Mouse (Mus musculus): Measurements from ENCODE around the gene Slc24a4. TPM values are rescaled to one million over a fixed set of nuclear protein-coding genes. Genes with fewer than 3 reads are reported as not detected.

The Slc24a4 gene
- polyA plus RNA-seq, 1 experiment, result 17.6 TPM

DNA sequence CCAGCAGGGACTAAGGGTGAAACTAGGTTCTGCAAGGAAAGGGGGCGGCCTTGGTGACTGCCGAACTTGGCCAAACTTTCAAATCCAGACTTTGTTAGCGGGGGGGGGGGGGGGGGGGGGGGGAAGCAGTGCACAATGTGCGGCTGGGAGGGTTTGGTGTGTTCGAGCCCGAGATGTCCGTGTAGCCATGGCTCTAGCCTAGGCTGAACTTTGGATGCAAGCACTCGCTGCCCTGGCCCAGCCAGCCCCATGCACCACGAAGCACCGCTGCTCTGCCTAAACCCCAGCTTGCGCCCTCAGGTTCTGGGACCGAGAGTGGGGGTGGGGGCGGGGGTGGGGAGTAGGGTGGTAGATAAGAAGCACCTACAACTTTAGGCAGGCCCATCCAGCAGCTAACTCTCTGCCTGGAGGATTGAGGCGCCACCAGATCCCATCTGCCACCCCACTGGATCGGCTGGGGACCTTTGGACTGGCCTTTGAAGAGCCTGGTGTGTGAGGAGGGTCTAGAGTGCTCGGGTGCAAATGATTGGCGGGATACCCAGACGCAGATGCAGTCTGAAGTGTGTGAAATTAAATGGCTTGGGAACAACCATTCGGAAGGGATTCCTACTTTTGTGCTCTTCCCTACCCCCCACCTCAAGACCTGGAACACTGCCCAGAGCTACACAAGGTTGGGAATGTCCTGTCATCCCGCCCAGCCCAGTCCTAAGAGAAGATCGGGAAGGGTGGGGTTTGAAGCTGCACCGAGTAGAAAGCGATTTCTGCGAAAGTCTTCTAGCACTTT is 155.1 kb downstream of the Slc24a4 start:
- no peak for DNase-seq (ENCODE audit: extremely low spot score in 1 of 2, low spot score in 1 of 2)

DNA sequence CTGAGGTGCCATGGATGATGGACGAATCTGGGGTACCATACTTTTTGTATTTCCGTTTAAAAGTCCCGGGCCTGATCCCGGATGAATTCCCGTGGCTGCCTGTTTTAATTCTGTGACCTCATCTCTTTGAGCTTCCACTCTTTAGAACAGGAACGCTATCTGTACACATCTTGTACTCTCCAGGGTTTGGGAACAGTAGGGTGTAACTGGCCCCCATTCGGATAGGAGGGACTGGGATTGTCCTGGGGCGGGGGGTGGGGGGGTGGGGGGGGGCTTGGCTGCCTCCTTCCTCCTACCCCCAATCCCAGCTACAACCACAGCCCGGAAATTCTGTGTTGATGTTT is 155.7 kb downstream of the Slc24a4 start:
- no peak for DNase-seq (ENCODE audit: extremely low spot score in 1 of 2, low spot score in 1 of 2)

DNA sequence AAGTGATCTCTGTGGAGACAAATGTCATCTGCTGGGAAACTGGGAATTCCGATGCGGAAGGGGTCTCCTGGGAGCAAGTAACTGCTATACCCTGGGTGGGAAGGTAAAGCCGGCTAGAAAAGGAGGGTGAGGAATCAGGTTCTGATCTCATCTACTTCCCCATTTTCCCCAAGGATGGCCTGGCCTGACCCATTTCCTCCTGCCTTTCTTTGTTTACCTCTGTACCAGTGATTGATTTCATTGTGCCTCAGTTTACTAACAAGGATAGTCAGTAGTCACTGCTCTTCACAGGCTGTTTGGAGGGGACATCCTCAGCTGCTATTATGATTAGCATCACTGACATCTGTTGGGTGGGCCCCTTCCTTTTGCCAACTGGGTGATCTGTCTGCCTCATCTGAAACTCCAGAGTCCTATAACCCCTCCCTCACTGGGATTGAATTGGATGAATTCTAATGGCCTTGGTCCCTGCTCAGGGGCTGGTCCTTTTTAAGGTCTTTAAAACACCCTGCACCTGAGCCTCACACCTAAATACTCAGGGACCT is 156.2 kb downstream of the Slc24a4 start:
- DNase-seq (ENCODE audit: extremely low spot score in 1 of 2, low spot score in 1 of 2), result no peak

DNA sequence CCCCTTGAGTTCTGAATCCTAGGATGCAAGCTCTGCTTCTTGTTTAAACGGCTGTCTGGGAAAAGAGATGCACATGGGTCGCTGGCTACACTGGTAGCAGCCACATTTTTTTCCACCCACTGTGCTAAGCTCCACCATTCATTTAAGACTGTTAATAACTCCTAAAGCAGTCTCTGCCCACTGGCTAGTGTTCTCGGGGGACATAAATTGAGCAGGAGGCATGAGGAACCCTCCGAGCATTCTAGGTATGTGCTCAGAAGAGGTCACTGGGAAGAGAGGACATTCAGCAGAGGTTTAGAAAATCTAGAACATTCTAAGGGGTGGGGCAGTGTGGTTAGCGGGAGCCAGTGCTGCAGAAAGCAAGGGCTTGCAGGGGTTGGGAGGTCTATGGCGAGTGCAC is 156.8 kb downstream of the Slc24a4 start:
- no peak for DNase-seq (ENCODE audit: extremely low spot score in 1 of 2, low spot score in 1 of 2)

- no peak for DNase-seq (ENCODE audit: extremely low spot score in 1 of 2, low spot score in 1 of 2)
Measured at GRCm38 (mm10) chr12:102285779-102286178, 157.2 kb downstream of the Slc24a4 start.

DNA sequence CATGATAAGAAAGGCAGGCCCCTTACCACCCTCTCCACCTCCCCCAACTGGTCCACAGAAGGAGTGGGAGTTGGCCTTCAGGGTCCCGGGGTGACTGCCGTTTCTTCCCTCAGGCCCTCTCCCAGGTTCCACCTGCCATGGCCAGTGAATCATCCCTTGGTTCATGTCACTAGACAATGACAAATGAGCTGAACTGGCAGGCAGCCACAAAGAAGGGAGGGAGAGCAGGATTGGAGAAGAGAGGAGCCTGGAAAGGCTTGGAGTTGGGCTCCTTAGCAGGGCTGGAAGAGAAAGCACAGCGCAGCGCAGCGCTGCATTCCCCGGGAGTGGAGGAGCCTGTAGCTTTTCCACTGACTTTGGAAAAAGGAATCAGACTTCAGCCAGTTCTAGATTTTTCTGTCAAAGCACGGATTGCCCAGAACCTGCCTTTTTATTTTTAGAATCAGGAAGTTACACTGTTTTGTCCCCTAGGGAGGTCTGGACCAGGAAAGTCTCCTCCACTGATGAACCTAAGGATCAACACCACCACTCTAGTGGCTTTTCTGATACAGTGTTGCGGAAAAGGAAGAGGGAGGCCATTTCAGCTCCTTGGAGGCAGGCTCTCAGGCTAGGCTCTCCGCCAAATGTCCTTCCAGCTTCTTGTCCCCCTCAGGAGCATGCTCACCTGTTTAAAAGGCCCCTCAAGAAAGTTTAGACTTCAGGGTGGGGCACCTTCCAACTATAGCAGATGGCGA is 158.3 kb downstream of the Slc24a4 start:
- peak in 1 of 2 experiments; percentile 57 for DNase-seq (ENCODE audit: extremely low spot score in 1 of 2, low spot score in 1 of 2)

DNA sequence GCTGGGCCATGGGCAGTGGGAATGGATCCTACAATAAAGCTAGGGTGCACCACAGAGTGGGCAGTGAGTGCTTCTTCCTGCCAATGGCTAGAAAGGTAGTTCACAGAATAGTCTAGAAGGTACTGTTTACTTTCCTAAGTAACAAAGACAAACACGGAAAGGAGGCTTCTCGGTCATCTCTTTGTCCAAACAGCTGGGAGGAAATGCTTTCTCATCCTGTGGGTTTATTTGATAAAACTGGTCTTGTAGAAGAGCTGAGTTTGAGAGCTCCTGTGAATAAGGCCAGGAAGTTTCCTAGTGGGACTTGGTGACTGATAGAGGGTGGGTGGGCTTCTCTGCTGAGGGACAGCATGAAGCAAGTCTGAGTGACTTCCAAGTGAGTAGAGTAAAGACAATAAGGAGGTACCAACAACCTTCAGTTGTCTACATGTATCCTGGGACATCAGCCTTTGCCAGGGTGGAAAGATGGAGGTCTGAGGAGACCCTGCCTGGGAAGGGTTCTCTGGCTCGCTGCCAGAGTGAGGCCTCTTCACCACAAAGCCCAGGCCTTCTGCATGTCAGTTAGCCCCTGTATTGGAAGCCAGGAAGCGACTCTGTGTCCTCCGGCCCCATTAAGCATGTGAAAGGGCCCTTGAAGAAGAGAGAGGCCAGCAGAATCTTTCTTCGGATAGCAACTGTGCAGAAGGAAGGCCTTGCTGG is 159.5 kb downstream of the Slc24a4 start:
- DNase-seq (ENCODE audit: extremely low spot score in 1 of 2, low spot score in 1 of 2), result no peak

DNA sequence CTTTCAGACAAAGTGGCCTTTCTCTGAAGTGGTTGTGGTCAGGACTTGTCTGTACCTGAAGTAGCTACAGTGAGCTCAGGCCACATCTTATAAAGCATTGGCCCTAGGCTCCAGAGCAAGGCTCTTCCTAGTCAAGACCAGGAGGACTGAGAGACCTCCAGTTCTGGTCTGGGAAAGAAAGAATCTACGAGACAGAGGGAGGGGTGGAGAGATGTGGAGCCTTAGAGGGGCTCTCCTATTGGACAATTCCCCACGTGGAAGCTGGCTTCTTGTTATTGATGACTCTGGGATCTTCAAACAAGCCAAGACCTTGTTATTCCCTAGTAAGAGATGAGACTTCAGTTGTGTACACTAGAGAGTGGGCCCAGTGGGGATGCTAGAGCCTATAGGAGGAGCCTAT is 160.3 kb downstream of the Slc24a4 start:
- no peak for DNase-seq (ENCODE audit: extremely low spot score in 1 of 2, low spot score in 1 of 2)

DNA sequence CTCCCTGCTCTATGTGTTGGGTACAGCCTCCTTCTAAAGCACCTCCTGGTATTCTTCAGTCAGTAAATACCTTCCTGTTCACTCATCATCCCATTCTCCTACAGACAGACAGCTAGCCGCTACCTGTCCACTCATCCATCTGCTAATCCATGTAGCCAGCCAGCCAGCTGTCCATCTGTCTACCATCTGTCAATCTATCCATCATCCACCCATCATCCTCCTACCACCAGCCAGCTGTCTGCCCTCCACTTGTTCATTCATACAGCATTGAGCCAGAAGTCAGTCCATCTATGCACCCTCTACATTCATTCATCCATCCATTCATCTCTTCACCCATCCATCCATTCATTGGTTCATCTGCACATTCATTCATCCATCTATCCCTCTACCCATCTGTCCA is 161.0 kb downstream of the Slc24a4 start:
- DNase-seq (ENCODE audit: extremely low spot score in 1 of 2, low spot score in 1 of 2), result no peak

DNA sequence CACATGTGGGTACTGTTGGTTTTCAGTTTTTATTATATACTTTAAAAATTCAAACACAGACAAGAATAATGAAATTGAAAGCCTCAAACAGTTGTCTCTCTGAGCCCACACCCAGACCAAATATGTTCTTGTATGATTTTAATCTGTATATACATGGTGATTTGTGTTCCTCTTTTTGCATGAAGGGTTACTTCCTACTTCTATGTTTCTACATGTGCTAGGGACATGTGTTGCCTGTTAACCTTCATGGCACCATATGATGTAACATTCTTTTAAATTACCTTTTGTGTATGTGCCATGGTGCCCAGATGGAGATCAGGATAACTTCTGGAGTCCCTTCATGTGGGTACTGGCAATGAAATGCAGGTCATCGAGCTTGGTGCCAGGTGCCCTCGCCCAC is 162.1 kb downstream of the Slc24a4 start:
- DNase-seq (ENCODE audit: extremely low spot score in 1 of 2, low spot score in 1 of 2), result no peak

DNA sequence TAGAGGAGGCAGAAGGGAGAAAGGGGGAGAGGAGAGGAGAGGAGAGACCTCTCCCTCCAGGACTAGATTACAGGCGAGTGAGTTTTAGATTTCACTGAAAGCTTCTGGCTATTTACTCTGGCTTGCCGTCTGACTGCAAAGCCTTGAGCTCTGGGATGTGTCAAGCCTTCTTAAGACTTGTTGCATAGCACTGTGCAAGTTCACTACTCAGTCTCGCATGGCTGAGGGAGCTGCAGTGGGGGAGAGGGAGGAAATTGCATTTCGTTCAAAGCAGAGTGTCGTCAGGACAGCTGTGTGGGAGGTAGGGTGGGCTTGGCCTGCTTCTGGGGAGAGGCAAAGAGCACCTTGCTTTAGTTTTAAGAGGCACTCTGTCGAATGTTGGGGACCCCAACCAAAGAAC is 163.2 kb downstream of the Slc24a4 start:
- DNase-seq (ENCODE audit: extremely low spot score in 1 of 2, low spot score in 1 of 2), result no peak

- DNase-seq (ENCODE audit: extremely low spot score in 1 of 2, low spot score in 1 of 2), result no peak
Measured at GRCm38 (mm10) chr12:102292501-102293215, 164.1 kb downstream of the Slc24a4 start.

DNA sequence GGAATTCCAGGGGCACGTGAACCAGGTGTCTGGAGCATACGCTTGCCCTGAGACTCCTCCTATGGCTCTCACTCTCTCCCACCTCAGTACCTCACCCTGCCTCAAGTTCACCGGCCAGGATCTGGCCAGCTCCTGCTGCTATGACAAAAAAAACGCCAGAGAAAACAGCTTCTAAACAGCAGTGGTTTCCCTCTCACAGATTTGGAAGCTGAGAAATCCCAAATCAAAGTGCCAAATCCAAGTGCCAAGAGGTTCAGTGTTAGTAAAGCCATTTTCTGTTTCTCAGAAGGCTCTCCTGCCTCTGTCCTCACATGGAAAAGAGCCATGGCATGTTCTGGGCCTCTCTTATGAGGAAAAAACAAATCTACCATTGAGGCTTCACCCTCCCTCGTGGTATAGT is 166.1 kb downstream of the Slc24a4 start:
- no peak for DNase-seq (ENCODE audit: extremely low spot score in 1 of 2, low spot score in 1 of 2)

DNA sequence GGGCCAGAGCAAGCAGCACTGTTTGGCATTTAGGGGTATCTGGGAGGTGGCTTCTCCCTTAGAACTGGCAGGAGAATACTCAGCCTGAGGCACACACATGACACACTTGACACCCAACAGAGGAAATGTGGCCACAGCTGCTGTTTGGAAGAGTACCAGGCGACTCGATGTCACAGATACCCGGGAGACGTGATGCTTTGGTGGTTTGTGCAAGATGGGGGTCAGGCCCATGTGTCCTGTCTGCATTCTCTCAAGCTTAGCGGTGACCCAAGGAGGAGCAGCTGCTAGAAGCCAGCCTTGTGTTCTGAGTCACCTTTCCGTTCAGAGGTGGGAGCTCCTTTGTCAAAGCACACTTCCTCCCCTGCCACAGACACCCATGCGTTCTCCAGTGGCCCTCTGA is 166.7 kb downstream of the Slc24a4 start:
- no peak for DNase-seq (ENCODE audit: extremely low spot score in 1 of 2, low spot score in 1 of 2)

DNA sequence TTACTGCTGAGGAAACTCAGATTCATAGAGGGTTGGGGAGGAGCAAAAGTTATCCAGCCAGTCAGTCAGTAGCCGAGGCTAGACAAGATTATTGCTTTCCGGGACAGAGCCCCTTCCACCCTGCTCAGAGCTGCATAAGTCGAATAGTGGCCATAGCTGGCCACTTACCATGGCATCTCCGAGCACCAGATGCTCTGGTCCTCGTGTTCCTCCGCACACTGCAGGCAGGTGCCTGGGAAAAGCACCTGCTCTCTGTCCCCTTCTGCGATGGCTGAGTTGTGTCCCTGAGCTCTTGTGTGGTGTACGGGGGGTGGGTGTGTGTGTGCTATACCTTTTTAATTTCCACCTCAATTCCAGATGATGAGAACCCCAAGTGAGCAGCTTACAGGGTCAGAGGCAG is 167.1 kb downstream of the Slc24a4 start:
- no peak for DNase-seq (ENCODE audit: extremely low spot score in 1 of 2, low spot score in 1 of 2)

- no peak for DNase-seq (ENCODE audit: extremely low spot score in 1 of 2, low spot score in 1 of 2)
Measured at GRCm38 (mm10) chr12:102296361-102296760, 167.8 kb downstream of the Slc24a4 start.

GRCm38 (mm10) chr12:102296967-102297366 is 168.4 kb downstream of the Slc24a4 start:
- no peak for DNase-seq (ENCODE audit: extremely low spot score in 1 of 2, low spot score in 1 of 2)

DNA sequence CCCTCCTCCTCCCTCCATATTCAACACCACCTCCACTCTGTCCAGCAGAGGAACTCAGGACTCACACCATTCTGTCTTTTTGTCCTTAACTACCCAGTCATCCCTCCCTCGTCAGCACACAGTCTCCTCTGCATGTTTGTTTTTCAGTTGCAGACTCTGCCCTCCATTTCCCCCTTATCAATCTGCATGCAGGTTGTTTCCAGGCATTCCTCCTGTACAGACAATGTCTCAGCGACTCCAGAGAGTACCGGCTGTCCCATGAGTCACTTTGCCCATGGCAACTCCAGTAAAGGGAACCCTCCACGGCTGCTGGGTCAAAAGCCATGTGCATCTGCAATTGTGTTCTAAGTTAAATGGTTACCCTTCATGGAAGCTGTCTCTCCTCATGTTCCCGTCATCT is 170.7 kb downstream of the Slc24a4 start:
- no peak for DNase-seq (ENCODE audit: extremely low spot score in 1 of 2, low spot score in 1 of 2)

GRCm38 (mm10) chr12:102301585-102301984 is 173.1 kb downstream of the Slc24a4 start:
- DNase-seq (ENCODE audit: extremely low spot score in 1 of 2, low spot score in 1 of 2), result no peak

- DNase-seq (ENCODE audit: extremely low spot score in 1 of 2, low spot score in 1 of 2), result no peak
Measured at GRCm38 (mm10) chr12:102302322-102302721, 173.8 kb downstream of the Slc24a4 start.
